Mouse (Mus musculus) erythroblast, embryonic 14.5 days (primary cell): ENCODE results near the gene Fbxl14.

Source experiments
- GATA1 ChIP-seq: IDR thresholded peaks from 2 replicates; pipeline ENCODE4 v1.6.1; 2012; ENCODE audit warnings: low read length, inconsistent platforms, mixed read lengths
- TAL1 ChIP-seq: IDR thresholded peaks from 3 replicates; pipeline ENCODE4 v1.6.1; 2012; ENCODE audit warnings: low read length, inconsistent platforms, mixed read lengths

DNA sequence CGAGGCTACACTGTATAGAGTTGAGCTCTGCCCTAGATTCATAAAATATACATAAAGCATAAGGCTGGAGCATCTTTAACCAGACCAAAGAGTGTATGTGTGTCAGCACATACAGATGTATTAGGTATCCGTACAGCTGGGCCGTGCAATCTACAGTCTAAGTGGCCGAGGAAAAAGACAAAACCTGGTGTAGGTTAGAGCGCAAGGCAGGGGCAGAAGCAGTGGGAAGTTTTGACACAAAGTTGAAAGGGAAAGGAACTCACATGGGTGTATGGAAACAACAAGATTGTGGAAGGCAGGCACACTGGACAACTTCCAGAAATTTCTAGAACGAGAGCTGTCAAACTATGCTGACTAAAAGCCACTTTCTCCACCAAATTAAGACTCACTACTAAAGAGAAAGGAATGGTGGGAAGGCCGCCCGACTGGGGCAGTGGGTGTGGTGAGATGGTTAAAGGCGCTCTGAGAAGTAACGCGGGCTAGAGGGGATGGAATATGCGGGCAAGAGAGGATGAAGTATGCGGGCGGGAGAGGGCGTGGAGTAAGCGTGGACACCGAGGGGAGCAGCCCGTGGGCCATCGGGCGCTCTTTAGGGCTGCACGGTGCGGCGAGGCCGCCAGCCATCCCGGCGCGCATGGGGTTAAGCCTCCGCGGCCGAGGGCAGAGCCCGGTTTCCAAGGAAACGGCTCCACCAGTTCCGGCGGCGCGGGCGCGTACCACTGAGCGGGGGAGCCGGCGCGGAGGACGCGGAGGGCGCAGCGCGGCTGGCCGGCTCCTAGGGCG lies 717 bp upstream of the Fbxl14 start:
- TF ChIP-seq TAL1 (no peak), GATA1 (no peak)
